Mouse (Mus musculus) G1E (cell line): Measurements from ENCODE around the gene Nkg7. TPM values are rescaled to one million over a fixed set of nuclear protein-coding genes. Genes with fewer than 3 reads are reported as not detected.

Experiments used
- ATAC-seq: 2 replicates; pipeline ENCODE4 v1.8.0; 2016; ENCODE audit warnings: mild to moderate bottlenecking; ENCODE audit not compliant: insufficient number of reproducible peaks, poor library complexity, low FRiP score, severe bottlenecking; ENCODE audit errors: extremely low read depth
- DNase-seq: peaks from one replicate; pipeline ENCODE4 v3.0.0; 2012; ENCODE audit warnings: low spot score
- H3K27me3 ChIP-seq: 2 replicates; pipeline ENCODE4 v1.6.1; 2012; ENCODE audit warnings: mild to moderate bottlenecking, low read length, inconsistent platforms; ENCODE audit not compliant: insufficient read depth
- H3K36me3 ChIP-seq: replicated peaks from 2 replicates; pipeline ENCODE3; 2012; ENCODE audit warnings: mild to moderate bottlenecking, inconsistent platforms
- H3K4me1 ChIP-seq: 2 replicates; pipeline ENCODE4 v1.6.1; 2012; ENCODE audit warnings: low read depth, low read length, inconsistent platforms, mixed read lengths; ENCODE audit not compliant: insufficient read depth
- H3K4me3 ChIP-seq: 2 replicates; pipeline ENCODE4 v1.5.1; 2012; ENCODE audit warnings: low read depth, mild to moderate bottlenecking, inconsistent platforms, low read length, moderate library complexity, mixed read lengths
- H3K9me3 ChIP-seq: replicated peaks from 2 replicates; pipeline ENCODE4 v1.6.1; 2012; ENCODE audit warnings: inconsistent platforms
- CTCF ChIP-seq: IDR thresholded peaks from 2 replicates; pipeline ENCODE4 v1.5.1; 2012; ENCODE audit warnings: low read depth, low read length, inconsistent platforms, mixed read lengths
- GATA1 ChIP-seq: IDR thresholded peaks from 2 replicates; pipeline ENCODE4 v1.6.1; 2012; ENCODE audit warnings: borderline replicate concordance, low read length, inconsistent platforms, mixed read lengths
- GATA2 ChIP-seq: IDR thresholded peaks from 2 replicates; pipeline ENCODE4 v1.6.1; 2012; ENCODE audit warnings: low read depth, low read length, inconsistent platforms, borderline replicate concordance
- POLR2AphosphoS5 ChIP-seq: IDR thresholded peaks from 2 replicates; pipeline ENCODE4 v1.6.1; 2012; ENCODE audit warnings: low read depth, low read length, inconsistent platforms; ENCODE audit not compliant: insufficient replicate concordance
- TAL1 ChIP-seq: conservative IDR thresholded peaks from 2 replicates; pipeline ENCODE4 v1.6.1; 2012; ENCODE audit warnings: low read depth, low read length, inconsistent platforms, mixed read lengths
- polyA plus RNA-seq: library from polyadenylated mRNA; stranded (reverse); fragments of >175 nt; gene quantifications from 2 replicates; pipeline ENCODE4 v1.2.3, GENCODE M21; 2012
- total RNA-seq, 2 experiments: library from RNA; stranded (forward) in 1 of 2; stranded (reverse) in 1 of 2; fragments of 200-1000 nt in 1 of 2; fragments of >200 nt in 1 of 2; fragmentation: Nextera tagmentation in 1 of 2; gene quantifications; 2 replicates each; pipeline ENCODE4 v1.2.3; 2014 to 2017

The Nkg7 gene
- total and polyA plus RNA-seq, 3 experiments = not detected

GRCm38 (mm10) chr7:43466099-43466694 is 29.3 kb downstream of the Nkg7 start:
- peak overlapping the region; percentile 72 for H3K4me3 ChIP-seq
- H3K36me3 ChIP-seq = no peaks in the 10 kb centered on the region
- DNase-seq (peak; percentile 73), ATAC-seq (peak; percentile 35; the same call in 1 of the 2 replicates)
- no peaks in the 10 kb centered on the region for H3K9me3 ChIP-seq
- peaks cover 24% of the 10 kb centered on the region for H3K4me1 ChIP-seq
- peaks cover 52% of the 10 kb centered on the region for H3K27me3 ChIP-seq
- TF ChIP-seq GATA1 (no peak), CTCF (peak; percentile 58), TAL1 (no peak), POLR2AphosphoS5 (no peak)

- H3K4me3 ChIP-seq = no peak overlapping the region
- DNase-seq = no peak
- no peaks in the 10 kb centered on the region for H3K9me3 ChIP-seq
- peaks cover 14% of the 10 kb centered on the region for H3K4me1 ChIP-seq
- TF ChIP-seq CTCF = peak; percentile 77
- TF ChIP-seq TAL1 = no peak
- no peaks in the 10 kb centered on the region for H3K36me3 ChIP-seq
- peaks cover 22% of the 10 kb centered on the region for H3K27me3 ChIP-seq
- ATAC-seq = no peak
These were observed 33.5 kb downstream of the Nkg7 start for GRCm38 (mm10) chr7:43470373-43470772.

- Histone ChIP-seq H3K27me3 (peaks cover 7% of the 10 kb centered on the region; the same call in 1 of the 2 replicates), H3K4me1 (no peaks in the 10 kb centered on the region), H3K9me3 (no peaks in the 10 kb centered on the region), H3K36me3 (no peaks in the 10 kb centered on the region), H3K4me3 (no peak overlapping the region)
- DNase-seq = no peak
- TF ChIP-seq GATA2 (no peak), GATA1 (no peak), TAL1 (no peak), CTCF (no peak), POLR2AphosphoS5 (no peak)
- no peak for ATAC-seq
These were observed 38.8 kb downstream of the Nkg7 start for GRCm38 (mm10) chr7:43475706-43476105.

- no peak overlapping the region for H3K4me3 ChIP-seq
- H3K27me3 ChIP-seq = peaks cover 6% of the 10 kb centered on the region; the same call in 1 of the 2 replicates
- ATAC-seq (no peak), DNase-seq (no peak)
- H3K9me3 ChIP-seq = no peaks in the 10 kb centered on the region
- H3K36me3 ChIP-seq = no peaks in the 10 kb centered on the region
- H3K4me1 ChIP-seq = no peaks in the 10 kb centered on the region
- no peak for TF ChIP-seq GATA1
- no peak for TF ChIP-seq CTCF
- no peak for TF ChIP-seq POLR2AphosphoS5
- TF ChIP-seq GATA2 = no peak
- TF ChIP-seq TAL1 = no peak
These were observed 39.5 kb downstream of the Nkg7 start for GRCm38 (mm10) chr7:43476376-43476775.

- no peak for ATAC-seq
- H3K36me3 ChIP-seq = no peaks in the 10 kb centered on the region
- TF ChIP-seq GATA1 (no peak), CTCF (no peak), POLR2AphosphoS5 (no peak), GATA2 (no peak), TAL1 (no peak)
- DNase-seq = no peak
- H3K4me3 ChIP-seq = no peak overlapping the region
- H3K9me3 ChIP-seq = no peaks in the 10 kb centered on the region
- H3K4me1 ChIP-seq = no peaks in the 10 kb centered on the region
- peaks cover 2% of the 10 kb centered on the region; the same call in 1 of the 2 replicates for H3K27me3 ChIP-seq
These were observed 44.3 kb downstream of the Nkg7 start for GRCm38 (mm10) chr7:43481191-43481590.

GRCm38 (mm10) chr7:43482090-43482716 is 45.3 kb downstream of the Nkg7 start:
- no peak for DNase-seq
- ATAC-seq = no peak
- no peaks in the 10 kb centered on the region for H3K4me1 ChIP-seq
- no peak overlapping the region for H3K4me3 ChIP-seq
- H3K36me3 ChIP-seq = no peaks in the 10 kb centered on the region
- H3K27me3 ChIP-seq = peaks cover 2% of the 10 kb centered on the region; the same call in 1 of the 2 replicates
- H3K9me3 ChIP-seq = no peaks in the 10 kb centered on the region
- TF ChIP-seq GATA1 (no peak), GATA2 (no peak), POLR2AphosphoS5 (no peak), TAL1 (no peak), CTCF (no peak)
